Mouse (Mus musculus): ENCODE measurements at regions not wholly inside any gene's neighbourhood (a gene's known extent, or its start where the extent isn't known, plus 50 kb on each side); places are given as distances from the start of the nearest gene placed in this dataset.

GRCm38 (mm10) chr6:31095943-31096714 is 137.3 kb upstream of the Klf14 start:
- TF ChIP-seq CTCF (IDR thresholded peaks at IDR 0.05; ENCODE audit: control insufficient read depth, insufficient read depth, insufficient replicate concordance, low read depth, low read length) = no peak
- TF ChIP-seq POLR2A (IDR thresholded peaks at IDR 0.05; ENCODE audit: control insufficient read depth, low read depth, low read length) = no peak
